Mouse (Mus musculus): Measurements from ENCODE around the gene Gpr152.

DNA sequence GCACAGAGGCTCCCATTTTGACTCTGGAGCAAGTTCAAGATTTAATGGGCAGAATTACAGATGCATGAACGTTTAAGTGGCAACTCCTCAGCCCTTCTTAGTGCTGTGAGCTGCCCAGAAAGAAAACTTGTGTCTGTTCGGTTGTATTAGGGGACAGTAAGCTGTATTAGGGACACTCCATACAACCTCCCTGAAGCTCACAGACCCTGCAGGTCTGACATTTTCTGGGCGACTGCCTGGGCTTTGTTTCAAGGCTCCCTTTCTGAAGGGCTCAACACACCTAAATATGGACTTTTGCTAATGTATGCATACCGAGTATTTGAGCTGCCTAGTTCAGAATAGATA lies 23.9 kb downstream of the Gpr152 start:
- TF ChIP-seq CTCF (IDR thresholded peaks at IDR 0.05; ENCODE audit: extremely low read depth, insufficient read length, insufficient replicate concordance, low read depth, low read length) = no peak
- no peak for TF ChIP-seq POLR2A (IDR thresholded peaks at IDR 0.05; ENCODE audit: low read depth, low read length)

Measured in small intestine, adult 2 months (tissue).